Mouse (Mus musculus): ENCODE measurements around the gene Dhdds. TPM values are rescaled to one million over a fixed set of nuclear protein-coding genes. Genes with fewer than 3 reads are reported as not detected.

The Dhdds gene
- polyA plus RNA-seq, 1 experiment from 2014 or later = 41.9 TPM

DNA sequence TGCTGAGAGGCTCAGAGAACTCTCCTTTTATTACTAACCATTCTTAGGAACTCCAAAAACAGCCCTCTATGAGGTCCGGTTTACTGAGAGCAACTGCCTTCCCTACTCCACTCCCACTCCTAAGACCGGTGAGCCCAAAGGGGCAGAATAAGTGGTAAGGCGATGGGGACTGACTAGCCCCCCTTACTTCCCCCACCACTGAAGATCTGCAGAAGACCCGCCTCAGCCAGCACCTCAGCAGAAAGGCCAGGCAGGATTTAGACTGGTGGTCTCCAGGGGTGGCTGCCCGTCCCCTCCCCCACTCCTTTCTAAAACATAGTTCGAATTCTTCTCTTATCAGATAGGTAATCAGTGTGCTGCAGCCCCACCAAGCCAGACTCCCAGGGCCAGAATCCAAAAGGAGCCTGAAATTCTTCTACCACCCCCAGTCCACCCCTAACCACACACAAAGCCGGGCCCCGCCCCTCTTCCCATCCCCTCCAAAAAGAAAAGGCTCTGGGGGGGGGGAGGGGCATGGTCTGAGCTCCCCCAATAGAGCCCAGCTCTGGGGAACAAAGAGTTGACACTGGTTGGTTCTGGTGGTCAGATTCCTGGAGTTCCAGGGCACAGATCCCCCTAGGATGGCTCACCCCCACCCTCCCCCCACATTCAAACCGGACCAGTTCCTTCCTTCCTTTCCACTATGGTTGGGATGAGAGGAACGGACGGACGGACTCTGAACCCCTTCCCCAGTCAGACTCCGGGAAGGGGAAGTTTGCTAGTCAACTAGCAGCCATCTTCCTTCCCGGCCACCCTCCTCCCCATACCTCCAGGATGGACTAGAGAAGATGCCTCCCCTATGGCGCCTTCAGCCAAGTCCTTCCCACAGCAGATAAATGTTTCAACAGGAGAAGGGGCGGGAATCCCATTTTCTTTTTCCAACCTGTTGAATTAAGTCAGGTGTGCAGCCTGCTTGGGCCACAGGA, 11.0 kb upstream of the Dhdds start:
- Histone ChIP-seq H3K4me2 (ENCODE audit: low read depth, severe bottlenecking) (no peak overlapping the region), H3K27ac (replicated peaks; ENCODE audit: low read depth, low read length) (no peak overlapping the region), H3K9ac (ENCODE audit: low read length) (no peak overlapping the region), H3K4me1 (ENCODE audit: control insufficient read depth, insufficient read depth, low read length) (peaks cover 19% of the 10 kb centered on the region), H3K36me3 (ENCODE audit: control insufficient read depth, insufficient read depth, low read length) (no peaks in the 10 kb centered on the region), H3K9me3 (ENCODE audit: control insufficient read depth, low read length) (no peaks in the 10 kb centered on the region), H3K27me3 (ENCODE audit: control insufficient read depth, insufficient read depth, low read length) (no peaks in the 10 kb centered on the region), H3K4me3 (ENCODE audit: low read depth, low read length) (no peak overlapping the region)
- ATAC-seq (ENCODE audit: insufficient number of reproducible peaks, low FRiP score, low TSS enrichment, low read depth) (no peak), DNase-seq (ENCODE audit: low spot score) (peak; percentile 31)
- WGBS = 27% methylated on average over 16 of the region's 16 CpGs

DNA sequence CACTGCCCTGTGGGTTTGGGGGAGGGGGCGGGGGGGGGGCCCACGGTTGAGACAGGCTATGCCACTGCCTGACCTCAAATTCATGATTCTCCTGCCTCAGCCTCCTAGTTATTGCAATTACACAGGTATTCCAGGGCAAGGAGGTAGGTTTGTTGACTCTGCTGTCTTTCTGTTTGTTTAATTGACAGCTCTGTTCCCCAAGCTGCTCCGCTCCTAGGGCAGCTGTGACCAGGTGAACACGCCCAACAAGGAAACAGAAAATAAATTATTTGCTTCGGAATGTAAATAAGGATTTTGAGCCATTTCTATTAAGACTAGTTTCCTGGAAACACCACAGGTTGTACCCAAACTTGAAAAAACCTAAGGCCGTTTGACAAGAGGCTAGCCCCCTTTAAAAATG, 9.0 kb upstream of the Dhdds start:
- H3K27ac ChIP-seq (replicated peaks; ENCODE audit: low read depth, low read length) = no peak overlapping the region
- H3K4me2 ChIP-seq (ENCODE audit: low read depth, severe bottlenecking) = no peak overlapping the region
- H3K4me3 ChIP-seq (ENCODE audit: low read depth, low read length) = no peak overlapping the region
- ATAC-seq (ENCODE audit: insufficient number of reproducible peaks, low FRiP score, low TSS enrichment, low read depth) = no peak
- H3K9me3 ChIP-seq (ENCODE audit: control insufficient read depth, low read length) = no peaks in the 10 kb centered on the region
- H3K27me3 ChIP-seq (ENCODE audit: control insufficient read depth, insufficient read depth, low read length) = no peaks in the 10 kb centered on the region
- WGBS = 80% methylated on average over 6 of the region's 6 CpGs
- H3K4me1 ChIP-seq (ENCODE audit: control insufficient read depth, insufficient read depth, low read length) = peaks cover 6% of the 10 kb centered on the region; the same call in 1 of the 2 replicates
- DNase-seq (ENCODE audit: low spot score) = no peak
- H3K36me3 ChIP-seq (ENCODE audit: control insufficient read depth, insufficient read depth, low read length) = no peaks in the 10 kb centered on the region
- H3K9ac ChIP-seq (ENCODE audit: low read length) = no peak overlapping the region

DNA sequence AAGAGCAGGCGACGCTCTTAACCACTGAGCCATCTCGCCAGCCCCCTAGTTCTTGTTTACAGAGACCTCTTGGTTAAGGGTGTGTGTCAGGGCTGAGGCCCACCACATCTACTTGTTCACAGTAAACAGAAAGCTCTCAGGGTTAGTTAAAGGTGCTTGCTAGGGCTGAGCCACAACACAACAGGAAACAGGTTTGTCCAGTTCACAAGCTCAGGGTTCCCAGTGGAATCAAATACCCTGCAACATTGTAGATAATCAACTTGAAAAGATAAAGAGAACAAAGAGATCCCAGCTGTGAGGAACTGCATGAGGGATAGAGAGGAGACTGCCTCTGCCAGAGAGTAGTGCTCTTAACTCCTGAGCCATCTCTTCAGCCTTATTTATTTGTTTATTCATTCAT, 6.1 kb upstream of the Dhdds start:
- Histone ChIP-seq H3K36me3 (ENCODE audit: control insufficient read depth, insufficient read depth, low read length) (no peaks in the 10 kb centered on the region), H3K4me3 (ENCODE audit: low read depth, low read length) (no peak overlapping the region), H3K9me3 (ENCODE audit: control insufficient read depth, low read length) (no peaks in the 10 kb centered on the region), H3K27ac (replicated peaks; ENCODE audit: low read depth, low read length) (no peak overlapping the region), H3K4me2 (ENCODE audit: low read depth, severe bottlenecking) (no peak overlapping the region), H3K9ac (ENCODE audit: low read length) (no peak overlapping the region), H3K27me3 (ENCODE audit: control insufficient read depth, insufficient read depth, low read length) (no peaks in the 10 kb centered on the region), H3K4me1 (ENCODE audit: control insufficient read depth, insufficient read depth, low read length) (peaks cover 6% of the 10 kb centered on the region; the same call in 1 of the 2 replicates)
- 87% methylated on average over 3 of the region's 3 CpGs for WGBS
- ATAC-seq (ENCODE audit: insufficient number of reproducible peaks, low FRiP score, low TSS enrichment, low read depth) = no peak
- no peak for DNase-seq (ENCODE audit: low spot score)

DNA sequence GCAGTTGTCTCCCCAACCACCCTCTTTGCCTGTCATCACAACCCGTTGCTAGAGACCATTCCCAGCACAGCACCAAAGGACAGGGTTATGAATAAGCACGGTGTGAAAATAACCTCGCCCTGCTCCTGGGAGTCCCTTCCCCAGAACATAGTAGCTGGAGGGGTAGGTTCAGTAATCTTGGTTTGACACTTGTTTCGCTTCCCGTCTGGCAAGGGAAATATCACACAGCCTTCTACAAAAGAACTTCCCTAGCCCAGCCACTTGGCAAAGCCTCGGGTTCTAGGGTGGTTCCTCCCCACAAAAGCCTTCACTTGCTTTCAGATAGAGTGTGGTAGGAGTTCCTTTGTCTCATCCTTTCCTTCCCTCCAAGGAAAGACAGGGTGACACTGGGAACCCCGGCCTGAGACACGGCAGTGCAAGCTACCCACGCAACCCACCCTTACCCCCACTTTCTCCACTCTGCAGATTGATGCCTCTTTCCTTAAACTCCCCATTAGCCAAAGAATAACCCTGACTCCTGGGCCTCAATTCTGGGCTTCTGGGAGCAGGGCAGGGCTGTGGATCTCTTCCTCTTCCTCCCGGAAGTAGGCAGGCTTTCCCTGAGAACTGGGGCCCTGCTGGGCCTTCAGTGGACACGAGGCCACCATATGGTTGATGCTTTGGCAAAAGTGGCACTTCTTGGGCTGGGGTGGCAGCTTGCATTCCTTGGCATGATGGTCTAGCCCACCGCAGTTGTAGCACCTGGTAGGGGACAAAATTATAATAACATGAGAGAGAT, 5.1 kb upstream of the Dhdds start:
- Histone ChIP-seq H3K4me2 (ENCODE audit: low read depth, severe bottlenecking) (no peak overlapping the region), H3K36me3 (ENCODE audit: control insufficient read depth, insufficient read depth, low read length) (no peaks in the 10 kb centered on the region), H3K27ac (replicated peaks; ENCODE audit: low read depth, low read length) (no peak overlapping the region)

DNA sequence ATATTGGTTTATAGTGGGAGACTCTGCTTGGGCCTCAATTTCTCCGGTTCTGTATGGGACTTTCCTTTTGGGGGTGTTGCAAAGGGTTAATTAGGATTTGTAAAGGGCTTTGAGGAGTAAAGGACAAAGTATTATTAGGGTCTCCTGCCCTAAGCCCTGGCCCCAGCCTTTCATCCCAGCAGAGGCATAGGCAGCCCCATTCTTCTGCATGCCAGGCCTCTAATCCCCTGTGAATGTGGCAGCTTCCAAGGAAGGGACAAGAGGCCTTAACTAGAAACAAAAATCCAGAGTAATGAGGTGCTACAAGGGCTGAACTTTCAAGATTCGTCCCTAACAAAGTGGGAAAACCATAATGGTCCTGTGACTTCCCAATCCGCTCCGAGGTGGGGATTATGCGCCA, 2.2 kb upstream of the Dhdds start:
- H3K9me3 ChIP-seq (ENCODE audit: control insufficient read depth, low read length) = no peaks in the 10 kb centered on the region
- no peak overlapping the region for H3K4me3 ChIP-seq (ENCODE audit: low read depth, low read length)
- H3K36me3 ChIP-seq (ENCODE audit: control insufficient read depth, insufficient read depth, low read length) = no peaks in the 10 kb centered on the region
- H3K4me1 ChIP-seq (ENCODE audit: control insufficient read depth, insufficient read depth, low read length) = peaks cover 3% of the 10 kb centered on the region; the same call in 1 of the 2 replicates
- H3K4me2 ChIP-seq (ENCODE audit: low read depth, severe bottlenecking) = no peak overlapping the region
- DNase-seq (ENCODE audit: low spot score) (no peak), ATAC-seq (ENCODE audit: insufficient number of reproducible peaks, low FRiP score, low TSS enrichment, low read depth) (no peak)
- no peaks in the 10 kb centered on the region for H3K27me3 ChIP-seq (ENCODE audit: control insufficient read depth, insufficient read depth, low read length)
- WGBS = 63% methylated on average over 5 of the region's 5 CpGs
- no peak overlapping the region for H3K9ac ChIP-seq (ENCODE audit: low read length)
- no peak overlapping the region for H3K27ac ChIP-seq (replicated peaks; ENCODE audit: low read depth, low read length)

More for the DNA sequence above, 5.1 kb upstream of the Dhdds start:
- Histone ChIP-seq H3K9me3 (ENCODE audit: control insufficient read depth, low read length) (no peaks in the 10 kb centered on the region), H3K4me1 (ENCODE audit: control insufficient read depth, insufficient read depth, low read length) (no peaks in the 10 kb centered on the region), H3K4me3 (ENCODE audit: low read depth, low read length) (no peak overlapping the region), H3K9ac (ENCODE audit: low read length) (no peak overlapping the region), H3K27me3 (ENCODE audit: control insufficient read depth, insufficient read depth, low read length) (no peaks in the 10 kb centered on the region)
- DNase-seq (ENCODE audit: low spot score) (no peak), ATAC-seq (ENCODE audit: insufficient number of reproducible peaks, low FRiP score, low TSS enrichment, low read depth) (no peak)
- 83% methylated on average over 12 of the region's 12 CpGs for WGBS

DNA sequence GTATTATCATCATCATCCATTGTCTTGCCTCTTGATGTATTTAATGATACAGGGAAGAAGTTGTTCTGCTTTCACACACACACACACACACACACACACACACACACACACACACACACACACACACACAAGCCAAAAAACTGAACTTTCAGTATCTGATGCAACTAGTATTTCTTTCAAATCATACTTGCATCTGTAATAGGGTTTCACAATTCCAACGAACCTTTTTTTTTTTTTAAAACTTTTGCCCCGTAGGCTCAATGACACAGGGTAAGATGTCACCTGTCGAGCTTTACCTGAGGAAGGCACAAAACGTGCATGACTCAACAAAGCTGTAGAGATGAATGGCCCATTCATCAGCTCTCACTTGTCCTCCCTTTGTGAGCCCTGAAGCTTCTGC, 1.5 kb upstream of the Dhdds start:
- whole genome bisulfite sequencing = 65% methylated on average over 4 of the region's 4 CpGs
- peaks cover 3% of the 10 kb centered on the region; the same call in 1 of the 2 replicates for H3K4me1 ChIP-seq (ENCODE audit: control insufficient read depth, insufficient read depth, low read length)

DNA sequence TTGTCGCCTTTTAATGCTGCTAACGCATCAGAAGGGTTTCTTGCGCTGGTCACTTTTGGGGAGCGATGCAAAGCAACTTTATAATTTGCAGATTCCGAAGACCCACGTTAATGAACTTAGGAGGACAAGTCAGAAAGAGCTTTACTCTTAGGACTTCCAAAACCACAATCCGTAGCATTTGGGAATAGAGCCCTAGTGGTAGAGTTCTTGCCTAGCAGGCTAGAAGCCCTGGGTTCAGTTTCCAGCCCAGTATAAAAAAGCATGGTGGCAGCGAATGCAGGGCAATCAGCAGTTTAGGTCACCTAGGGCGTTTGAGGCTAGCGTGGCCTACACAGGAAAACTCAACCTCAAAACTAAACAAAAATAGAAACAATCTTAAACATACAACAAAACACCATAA, 992 bp upstream of the Dhdds start:
- DNase-seq (ENCODE audit: low spot score) = no peak
- Histone ChIP-seq H3K4me1 (ENCODE audit: control insufficient read depth, insufficient read depth, low read length) (peaks cover 3% of the 10 kb centered on the region; the same call in 1 of the 2 replicates), H3K27ac (replicated peaks; ENCODE audit: low read depth, low read length) (no peak overlapping the region), H3K4me3 (ENCODE audit: low read depth, low read length) (no peak overlapping the region), H3K27me3 (ENCODE audit: control insufficient read depth, insufficient read depth, low read length) (no peaks in the 10 kb centered on the region), H3K4me2 (ENCODE audit: low read depth, severe bottlenecking) (no peak overlapping the region), H3K9me3 (ENCODE audit: control insufficient read depth, low read length) (no peaks in the 10 kb centered on the region), H3K9ac (ENCODE audit: low read length) (no peak overlapping the region), H3K36me3 (ENCODE audit: control insufficient read depth, insufficient read depth, low read length) (no peaks in the 10 kb centered on the region; the same call in 1 of the 2 replicates)
- 38% methylated on average over 10 of the region's 10 CpGs for WGBS
- no peak for ATAC-seq (ENCODE audit: insufficient number of reproducible peaks, low FRiP score, low TSS enrichment, low read depth)

More for the DNA sequence above, 1.5 kb upstream of the Dhdds start:
- no peak overlapping the region for H3K9ac ChIP-seq (ENCODE audit: low read length)
- no peaks in the 10 kb centered on the region for H3K27me3 ChIP-seq (ENCODE audit: control insufficient read depth, insufficient read depth, low read length)
- no peak for ATAC-seq (ENCODE audit: insufficient number of reproducible peaks, low FRiP score, low TSS enrichment, low read depth)
- no peak overlapping the region for H3K4me2 ChIP-seq (ENCODE audit: low read depth, severe bottlenecking)
- H3K36me3 ChIP-seq (ENCODE audit: control insufficient read depth, insufficient read depth, low read length) = no peaks in the 10 kb centered on the region
- H3K9me3 ChIP-seq (ENCODE audit: control insufficient read depth, low read length) = no peaks in the 10 kb centered on the region
- no peak for DNase-seq (ENCODE audit: low spot score)
- H3K4me3 ChIP-seq (ENCODE audit: low read depth, low read length) = no peak overlapping the region
- no peak overlapping the region for H3K27ac ChIP-seq (replicated peaks; ENCODE audit: low read depth, low read length)

DNA sequence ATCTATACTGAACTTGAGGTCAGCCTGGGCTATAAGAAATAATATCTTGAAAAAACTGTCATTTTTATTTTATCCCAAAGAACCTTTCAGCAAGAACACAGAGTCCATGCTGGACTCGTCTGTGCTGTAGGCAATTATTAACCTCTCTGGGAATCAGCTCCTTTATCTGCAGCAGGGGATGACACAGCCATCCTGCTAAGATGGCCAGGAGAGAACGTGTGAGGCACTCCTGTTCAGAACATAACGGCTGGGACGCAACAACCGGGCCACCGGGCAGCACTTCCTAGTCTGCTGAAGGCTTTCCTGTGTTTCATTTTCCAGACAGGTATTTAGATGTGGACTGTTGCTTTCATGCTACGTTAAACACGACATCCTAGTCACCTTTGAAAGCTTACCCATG, 6.0 kb downstream of the Dhdds start:
- Histone ChIP-seq H3K9ac (ENCODE audit: low read length) (no peak overlapping the region), H3K27me3 (ENCODE audit: control insufficient read depth, insufficient read depth, low read length) (no peaks in the 10 kb centered on the region), H3K4me1 (ENCODE audit: control insufficient read depth, insufficient read depth, low read length) (no peaks in the 10 kb centered on the region), H3K27ac (replicated peaks; ENCODE audit: low read depth, low read length) (no peak overlapping the region), H3K4me2 (ENCODE audit: low read depth, severe bottlenecking) (no peak overlapping the region), H3K4me3 (ENCODE audit: low read depth, low read length) (no peak overlapping the region), H3K9me3 (ENCODE audit: control insufficient read depth, low read length) (no peaks in the 10 kb centered on the region), H3K36me3 (ENCODE audit: control insufficient read depth, insufficient read depth, low read length) (peaks cover 10% of the 10 kb centered on the region; the same call in 1 of the 2 replicates)
- no peak for ATAC-seq (ENCODE audit: insufficient number of reproducible peaks, low FRiP score, low TSS enrichment, low read depth)
- DNase-seq (ENCODE audit: low spot score) = no peak
- WGBS = 91% methylated on average over 8 of the region's 8 CpGs

Measured in limb, embryonic 11.5 days (tissue).